Mouse (Mus musculus) intestine, postnatal 0 days (tissue): ENCODE measurements around the gene Trf. TPM values are rescaled to one million over a fixed set of nuclear protein-coding genes. Genes with fewer than 3 reads are reported as not detected.

Source experiments
- ATAC-seq: fragments of 200-750 bp; cut with Nextera tagmentation; 2 replicates; pipeline ENCODE4 v1.8.0; 2017; ENCODE audit warnings: mild to moderate bottlenecking, moderate TSS enrichment, moderate library complexity
- H3K27ac ChIP-seq: fragments of 300-500 bp; sonication (generic); 2 replicates; pipeline ENCODE4 v1.5.1; 2014; ENCODE audit warnings: mild to moderate bottlenecking, low read depth, low read length, moderate library complexity
- H3K27me3 ChIP-seq: fragments of 300-500 bp; sonication (generic); replicated peaks from 2 replicates; pipeline ENCODE4 v1.6.1; 2014; ENCODE audit warnings: low read length, mixed read lengths; ENCODE audit not compliant: control insufficient read depth, insufficient read depth
- H3K36me3 ChIP-seq: fragments of 300-500 bp; sonication (generic); 2 replicates; pipeline ENCODE4 v1.6.1; 2014; ENCODE audit warnings: mild to moderate bottlenecking, moderate library complexity; ENCODE audit not compliant: control insufficient read depth, insufficient read depth
- H3K4me1 ChIP-seq: fragments of 300-500 bp; sonication (generic); replicated peaks from 2 replicates; pipeline ENCODE4 v1.6.1; 2014; ENCODE audit warnings: antibody characterized with exemption, low read length, mixed read lengths; ENCODE audit not compliant: control insufficient read depth, insufficient read depth
- H3K4me2 ChIP-seq: fragments of 300-500 bp; sonication (generic); replicated peaks from 2 replicates; pipeline ENCODE4 v1.6.1; 2014; ENCODE audit warnings: low read depth, mild to moderate bottlenecking, moderate library complexity
- H3K4me3 ChIP-seq: fragments of 300-500 bp; sonication (generic); 2 replicates; pipeline ENCODE4 v1.5.1; 2014; ENCODE audit warnings: low read depth, low read length
- H3K9ac ChIP-seq: fragments of 300-500 bp; sonication (generic); 2 replicates; pipeline ENCODE4 v1.6.1; 2014; ENCODE audit warnings: mild to moderate bottlenecking, low read depth, low read length
- H3K9me3 ChIP-seq: fragments of 300-500 bp; sonication (generic); 2 replicates; pipeline ENCODE4 v1.6.1; 2016; ENCODE audit warnings: mixed run types; ENCODE audit not compliant: control insufficient read depth
- CTCF ChIP-seq: sonication (generic); IDR thresholded peaks from 2 replicates; pipeline ENCODE4 v1.5.1; 2016; ENCODE audit warnings: low read depth, mild to moderate bottlenecking, control low read depth, antibody characterized with exemption, moderate library complexity
- WGBS: fragments of 180-500 bp; shearing (Covaris S2); extraction: QIAGEN DNeasy Blood & Tissue Kit; methylation state at CpG from one replicate; pipeline ENCODE4 v1.1.7; 2014; 5-methylcytosine and 5-hydroxymethylcytosine counted together
- polyA plus RNA-seq: library from polyadenylated mRNA; unstranded; fragments of >200 nt; fragmentation: Nextera tagmentation; extraction: Ambion mirVana; gene quantifications from 2 replicates; pipeline ENCODE4 v1.2.1, GENCODE M21; 2015

Trf gene
- polyA plus RNA-seq, 1 experiment from 2014 or later: 245 TPM

GRCm38 (mm10) chr9:103252906-103253305 is 22.7 kb upstream of the Trf start:
- 75% methylated on average over 5 of the region's 5 CpGs for WGBS
- Histone ChIP-seq H3K4me2 (no peak overlapping the region), H3K27me3 (no peaks in the 10 kb centered on the region), H3K4me1 (no peaks in the 10 kb centered on the region), H3K9me3 (no peaks in the 10 kb centered on the region), H3K9ac (no peak overlapping the region), H3K27ac (no peak overlapping the region), H3K36me3 (no peaks in the 10 kb centered on the region), H3K4me3 (no peak overlapping the region)
- ATAC-seq: no peak
- no peak for TF ChIP-seq CTCF

GRCm38 (mm10) chr9:103248618-103249017 is 18.4 kb upstream of the Trf start:
- Histone ChIP-seq H3K27ac (no peak overlapping the region), H3K27me3 (no peaks in the 10 kb centered on the region), H3K9ac (no peak overlapping the region), H3K4me2 (no peak overlapping the region), H3K4me1 (no peaks in the 10 kb centered on the region), H3K4me3 (no peak overlapping the region), H3K36me3 (no peaks in the 10 kb centered on the region), H3K9me3 (no peaks in the 10 kb centered on the region)
- no peak for TF ChIP-seq CTCF
- ATAC-seq: no peak
- 56% methylated on average over 4 of the region's 4 CpGs for WGBS

DNA sequence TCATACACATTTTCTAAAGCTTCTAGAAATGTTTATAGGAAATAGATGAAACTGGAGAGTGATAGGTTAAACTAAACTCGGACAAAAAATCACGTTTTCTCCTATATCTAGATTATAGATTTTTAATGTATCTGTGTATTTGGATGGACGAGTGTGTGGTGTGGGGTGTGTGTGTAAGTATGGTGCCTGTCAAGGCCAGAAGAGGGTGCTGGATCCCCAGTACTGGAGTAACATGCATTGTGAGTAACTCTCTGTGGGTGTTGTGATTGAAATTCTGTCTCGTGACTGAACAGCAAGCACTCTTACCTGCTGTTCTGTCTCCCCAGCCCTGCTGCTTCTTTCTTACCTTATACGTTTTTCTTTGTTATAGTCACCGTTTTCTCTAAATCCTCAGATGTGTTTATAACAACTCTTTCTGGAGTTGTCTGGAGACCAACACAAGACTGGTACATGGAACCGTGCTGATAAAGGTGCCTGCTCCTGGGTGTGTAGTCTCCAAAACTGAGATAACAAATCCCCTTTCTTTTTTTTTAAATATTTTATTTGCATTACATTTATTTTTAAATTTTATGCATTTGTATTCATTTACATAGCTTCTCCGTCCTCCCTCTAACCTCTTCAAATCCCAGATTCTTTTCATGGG is 16.4 kb upstream of the Trf start:
- TF ChIP-seq CTCF: peak; percentile 30; the same call in 1 of the 2 replicates
- Histone ChIP-seq H3K36me3 (no peaks in the 10 kb centered on the region), H3K4me3 (no peak overlapping the region), H3K27ac (no peak overlapping the region), H3K4me2 (no peak overlapping the region), H3K27me3 (no peaks in the 10 kb centered on the region), H3K9me3 (no peaks in the 10 kb centered on the region), H3K4me1 (no peaks in the 10 kb centered on the region; the same call in 1 of the 2 replicates), H3K9ac (no peak overlapping the region)
- no peak for ATAC-seq
- WGBS: 77% methylated on average over 8 of the region's 8 CpGs

DNA sequence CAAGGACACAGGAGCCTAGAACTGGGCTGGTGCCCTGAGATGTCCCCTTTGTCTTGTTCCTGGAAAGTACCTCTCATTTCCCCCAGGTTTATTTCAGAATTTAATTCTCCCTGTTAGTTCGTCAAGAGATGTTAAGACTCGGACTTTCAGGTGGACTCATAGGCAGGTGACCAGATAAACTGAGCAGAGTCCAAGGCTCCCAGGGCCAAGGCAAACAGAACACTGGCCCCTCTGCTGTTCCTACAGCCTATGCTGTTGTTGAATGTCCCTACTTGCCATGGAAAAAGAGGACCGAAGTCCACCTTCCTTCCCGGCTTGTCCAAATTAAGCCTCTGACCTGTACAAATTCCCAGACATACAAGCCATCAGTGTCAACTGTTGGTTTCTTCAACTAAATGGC is 13.4 kb upstream of the Trf start:
- no peak overlapping the region for H3K9ac ChIP-seq
- no peaks in the 10 kb centered on the region for H3K9me3 ChIP-seq
- H3K36me3 ChIP-seq: no peaks in the 10 kb centered on the region
- TF ChIP-seq CTCF: no peak
- 55% methylated on average over 4 of the region's 4 CpGs for WGBS
- peak; percentile 57; the same call in 1 of the 2 replicates for ATAC-seq
- H3K4me3 ChIP-seq: no peak overlapping the region
- H3K4me2 ChIP-seq: no peak overlapping the region
- H3K27me3 ChIP-seq: no peaks in the 10 kb centered on the region
- H3K4me1 ChIP-seq: no peaks in the 10 kb centered on the region; the same call in 1 of the 2 replicates
- no peak overlapping the region for H3K27ac ChIP-seq

- no peaks in the 10 kb centered on the region for H3K9me3 ChIP-seq
- 76% methylated on average over 2 of the region's 2 CpGs for WGBS
- H3K4me1 ChIP-seq: no peaks in the 10 kb centered on the region; the same call in 1 of the 2 replicates
- ATAC-seq: no peak
- no peaks in the 10 kb centered on the region for H3K27me3 ChIP-seq
- H3K36me3 ChIP-seq: no peaks in the 10 kb centered on the region
- no peak overlapping the region for H3K27ac ChIP-seq
- no peak overlapping the region for H3K9ac ChIP-seq
- H3K4me2 ChIP-seq: no peak overlapping the region
- TF ChIP-seq CTCF: no peak
- H3K4me3 ChIP-seq: no peak overlapping the region
Measured at GRCm38 (mm10) chr9:103241206-103241605, 11.0 kb upstream of the Trf start.

DNA sequence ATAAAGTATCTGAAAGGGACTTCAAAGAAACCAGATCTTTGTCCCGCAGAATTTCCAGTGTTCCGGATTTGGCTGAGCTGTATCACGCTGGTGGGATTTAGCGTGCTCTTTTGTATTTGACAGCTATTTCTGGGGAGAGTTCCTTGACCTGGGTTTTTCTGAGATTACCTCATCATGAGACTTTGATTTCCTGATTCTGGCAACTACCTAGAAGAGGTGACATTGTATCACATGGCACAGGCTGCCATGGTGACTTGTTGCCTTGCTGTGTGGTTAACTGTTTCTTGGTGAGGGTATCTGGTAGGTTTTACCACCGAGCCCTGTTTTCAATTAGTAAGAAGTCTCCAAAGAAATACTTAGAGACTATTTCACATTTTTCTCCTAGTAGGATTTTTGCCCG is 9.2 kb upstream of the Trf start:
- Histone ChIP-seq H3K4me2 (no peak overlapping the region), H3K4me1 (peaks cover 5% of the 10 kb centered on the region), H3K4me3 (no peak overlapping the region), H3K9ac (no peak overlapping the region), H3K27me3 (no peaks in the 10 kb centered on the region), H3K36me3 (no peaks in the 10 kb centered on the region), H3K27ac (no peak overlapping the region), H3K9me3 (no peaks in the 10 kb centered on the region)
- ATAC-seq: no peak
- WGBS: 87% methylated on average over 6 of the region's 6 CpGs
- no peak for TF ChIP-seq CTCF
